Mouse (Mus musculus): ENCODE results near the gene Defa22. TPM values are rescaled to one million over a fixed set of nuclear protein-coding genes. Genes with fewer than 3 reads are reported as not detected.

Defa22 gene
- not detected in 2 replicates for polyA plus RNA-seq (2012; rRNA removed; ENCODE audit: low replicate concordance)

GRCm38 (mm10) chr8:21161977-21162376, at the start of gene Defa22:
TSS of gene Defa22 (plus strand) at chr8:21162277.

GRCm38 (mm10) chr8:21134342-21134741, 27.7 kb upstream of the Defa22 start, which contains the start of gene Defa30:
TSS of gene Defa30 (plus strand) at chr8:21134642.

GRCm38 (mm10) chr8:21191314-21191713, 29.2 kb downstream of the Defa22 start, which contains the start of gene Defa31:
TSS of gene Defa31 (plus strand) at chr8:21191614.

GRCm38 (mm10) chr8:21201261-21201660, 39.2 kb downstream of the Defa22 start, which contains the start of gene Gm15293:
TSS of gene Gm15293 (plus strand) at chr8:21201561.

Other genes starting within 250 kb of the Defa22 start
- 0.21 TPM in 1 of 2 replicates, not detected in the other for gene Gm6040, start 240.2 kb upstream of the Defa22 start, polyA plus RNA-seq (2012; rRNA removed; ENCODE audit: low replicate concordance)
- gene AY761185, start 217.6 kb upstream of the Defa22 start, polyA plus RNA-seq (2012; rRNA removed; ENCODE audit: low replicate concordance) = 0.82 and 2.9 TPM in 2 replicates
- gene Defa21, start 136.7 kb upstream of the Defa22 start, polyA plus RNA-seq (2012; rRNA removed; ENCODE audit: low replicate concordance) = not detected in 2 replicates
- not detected in 2 replicates for gene Defa23, start 107.2 kb upstream of the Defa22 start, polyA plus RNA-seq (2012; rRNA removed; ENCODE audit: low replicate concordance)
- not detected in 2 replicates for gene Defa35, start 97.2 kb upstream of the Defa22 start, polyA plus RNA-seq (2012; rRNA removed; ENCODE audit: low replicate concordance)
- gene Defa25, start 77.8 kb upstream of the Defa22 start, polyA plus RNA-seq (2012; rRNA removed; ENCODE audit: low replicate concordance) = not detected in 2 replicates
- not detected in 2 replicates for gene Gm14851, start 66.2 kb upstream of the Defa22 start, polyA plus RNA-seq (2012; rRNA removed; ENCODE audit: low replicate concordance)
- gene Defa30, start 27.6 kb upstream of the Defa22 start, polyA plus RNA-seq (2012; rRNA removed; ENCODE audit: low replicate concordance) = not detected in 2 replicates
- not detected in 2 replicates for gene Defa31, start 29.3 kb downstream of the Defa22 start, polyA plus RNA-seq (2012; rRNA removed; ENCODE audit: low replicate concordance)
- not detected in 2 replicates for gene Gm15293, start 39.3 kb downstream of the Defa22 start, polyA plus RNA-seq (2012; rRNA removed; ENCODE audit: low replicate concordance)
- gene Gm15292, start 87.5 kb downstream of the Defa22 start, polyA plus RNA-seq (2012; rRNA removed; ENCODE audit: low replicate concordance) = not detected in 2 replicates
- not detected in 2 replicates for gene Defa27, start 153.3 kb downstream of the Defa22 start, polyA plus RNA-seq (2012; rRNA removed; ENCODE audit: low replicate concordance)
- not detected in 2 replicates for gene Defa29, start 164.7 kb downstream of the Defa22 start, polyA plus RNA-seq (2012; rRNA removed; ENCODE audit: low replicate concordance)
- gene Defa2, start 216.2 kb downstream of the Defa22 start, polyA plus RNA-seq (2012; rRNA removed; ENCODE audit: low replicate concordance) = not detected in 2 replicates
- gene Defa33, start 229.5 kb downstream of the Defa22 start, polyA plus RNA-seq (2012; rRNA removed; ENCODE audit: low replicate concordance) = not detected in 2 replicates